Comparison of ENCODE assay signal across 14 mouse cellular contexts in genomic region chr11:96309288-96309687, GRCm38 (mm10). TPM values are rescaled to one million over a fixed set of nuclear protein-coding genes. Genes with fewer than 3 reads are reported as not detected.
DNase-seq lines count a peak whose midpoint lies in the region; ATAC-seq and TF ChIP-seq lines count a peak whose summit lies in the region.
"Had no signal": no experiment of that assay in that cellular context is flagged by ENCODE, and none has a peak within 500 bp of the region (broad histone marks: within the 10 kb centered on the region; RNA-seq: fewer than 3 reads in every experiment).

No protein-coding gene starts in this region.

- peak; percentile 45; the same call in 1 of the 2 replicates for ATAC-seq in intestine, embryonic 16.5 days
- no peak for ATAC-seq in neural tube, embryonic 12.5 days (ENCODE audit: low FRiP score, low read depth)
- ATAC-seq in midbrain, postnatal 0 days (ENCODE audit: low FRiP score): no peak

- peaks cover 30% of the 10 kb centered on the region for H3K4me1 ChIP-seq in intestine, embryonic 16.5 days (ENCODE audit: control insufficient read depth, insufficient read depth, low read length)
- peaks cover 99% of the 10 kb centered on the region for H3K4me1 ChIP-seq in limb, embryonic 10.5 days
- H3K4me1 ChIP-seq in neural tube, embryonic 12.5 days: peaks cover 76% of the 10 kb centered on the region
- H3K4me1 ChIP-seq in midbrain, postnatal 0 days (ENCODE audit: insufficient read depth, low read length): no peaks in the 10 kb centered on the region

- no peaks in the 10 kb centered on the region for H3K36me3 ChIP-seq in intestine, embryonic 16.5 days (ENCODE audit: control insufficient read depth, insufficient read depth, low read length)
- H3K36me3 ChIP-seq in limb, embryonic 10.5 days: no peaks in the 10 kb centered on the region
- peaks cover 8% of the 10 kb centered on the region for H3K36me3 ChIP-seq in neural tube, embryonic 12.5 days
- H3K36me3 ChIP-seq in midbrain, postnatal 0 days (ENCODE audit: insufficient read depth, low read length): no peaks in the 10 kb centered on the region
- H3K36me3 ChIP-seq: limb, embryonic 12.5 days; midbrain, embryonic 12.5 days had no signal

- no peaks in the 10 kb centered on the region for H3K9me3 ChIP-seq in intestine, embryonic 16.5 days (ENCODE audit: control insufficient read depth, low read length)
- H3K9me3 ChIP-seq in limb, embryonic 10.5 days (replicated peaks): no peaks in the 10 kb centered on the region
- no peaks in the 10 kb centered on the region for H3K9me3 ChIP-seq in neural tube, embryonic 12.5 days
- H3K9me3 ChIP-seq in midbrain, postnatal 0 days (ENCODE audit: low read length): no peaks in the 10 kb centered on the region
- H3K9me3 ChIP-seq: limb, embryonic 12.5 days; midbrain, embryonic 12.5 days had no signal

- H3K4me2 ChIP-seq in intestine, embryonic 16.5 days (ENCODE audit: low read depth, low read length): peak overlapping the region; percentile 79
- H3K4me2 ChIP-seq in neural tube, embryonic 12.5 days (replicated peaks): peak overlapping the region; percentile 100
- H3K4me2 ChIP-seq in midbrain, postnatal 0 days (ENCODE audit: low read depth, low read length, poor library complexity, severe bottlenecking): no peak overlapping the region
- H3K4me2 ChIP-seq: limb, embryonic 12.5 days; midbrain, embryonic 12.5 days had no signal

- no peak for TF ChIP-seq CTCF in midbrain, postnatal 0 days (IDR thresholded peaks at IDR 0.05)

- intact Hi-C loops in gastrocnemius, postnatal 14 days (cut with DNase I; ENCODE audit: low total_unique reads): loop anchor here (10.0 kb wide), 1 partner anchor 96 kb away; no protein-coding TSS in a partner anchor

- peak; percentile 51 for DNase-seq in adrenal gland, postnatal 14 days
- no peak for DNase-seq in adrenal gland, postnatal 10 days
- DNase-seq in limb, embryonic 10.5 days (ENCODE audit: low spot score): peak; percentile 45
- DNase-seq in cerebellum, postnatal 36 days: no peak
- no peak for DNase-seq in gastrocnemius, postnatal 14 days
- no peak for DNase-seq in midbrain, postnatal 0 days (ENCODE audit: low spot score)
- DNase-seq: adrenal gland, postnatal 25 days; cerebellum, postnatal 14 days; heart, postnatal 10 days had no signal

- peak overlapping the region; percentile 81 for H3K9ac ChIP-seq in intestine, embryonic 16.5 days (ENCODE audit: low read depth, low read length)
- peak overlapping the region; percentile 100 for H3K9ac ChIP-seq in neural tube, embryonic 12.5 days
- no peak overlapping the region for H3K9ac ChIP-seq in midbrain, postnatal 0 days (replicated peaks; ENCODE audit: low read length, poor library complexity, severe bottlenecking)
- H3K9ac ChIP-seq: limb, embryonic 12.5 days; midbrain, embryonic 12.5 days had no signal

- H3K27me3 ChIP-seq in intestine, embryonic 16.5 days (replicated peaks; ENCODE audit: control insufficient read depth, insufficient read depth, low read length): peaks cover 5% of the 10 kb centered on the region; the same call in 1 of the 2 replicates
- H3K27me3 ChIP-seq in limb, embryonic 10.5 days (ENCODE audit: low read depth, poor library complexity, severe bottlenecking): peaks cover 100% of the 10 kb centered on the region
- H3K27me3 ChIP-seq in neural tube, embryonic 12.5 days (replicated peaks): no peaks in the 10 kb centered on the region
- peaks cover 100% of the 10 kb centered on the region for H3K27me3 ChIP-seq in midbrain, postnatal 0 days (ENCODE audit: insufficient read depth, low read length)

- 25% methylated on average over 4 of the region's 4 CpGs for WGBS in intestine, embryonic 16.5 days
- WGBS in limb, embryonic 10.5 days: 10% methylated on average over 4 of the region's 4 CpGs
- 3% methylated on average over 4 of the region's 4 CpGs for WGBS in neural tube, embryonic 12.5 days
- WGBS in midbrain, postnatal 0 days: 3% methylated on average over 4 of the region's 4 CpGs

- peak overlapping the region; percentile 50 for H3K4me3 ChIP-seq in intestine, embryonic 16.5 days (ENCODE audit: low read length)
- peak overlapping the region; percentile 55 for H3K4me3 ChIP-seq in limb, embryonic 10.5 days
- peak overlapping the region; percentile 99 for H3K4me3 ChIP-seq in neural tube, embryonic 12.5 days
- H3K4me3 ChIP-seq in midbrain, postnatal 0 days (ENCODE audit: low read depth, low read length): no peak overlapping the region
- H3K4me3 ChIP-seq: erythroblast, embryonic 14.5 days; limb, embryonic 12.5 days; midbrain, embryonic 12.5 days had no signal

- peak overlapping the region; percentile 81 for H3K27ac ChIP-seq in intestine, embryonic 16.5 days (ENCODE audit: low read length)
- H3K27ac ChIP-seq in limb, embryonic 10.5 days: peak overlapping the region; percentile 88
- H3K27ac ChIP-seq in neural tube, embryonic 12.5 days: peak overlapping the region; percentile 100
- H3K27ac ChIP-seq in midbrain, postnatal 0 days (ENCODE audit: low read depth, low read length): no peak overlapping the region
- H3K27ac ChIP-seq: limb, embryonic 12.5 days; midbrain, embryonic 12.5 days had no signal

RNA-seq across cellular contexts. Expression of gene Hoxb5, which starts 6.2 kb away (rescaled TPM):
- total RNA-seq in adrenal gland, postnatal 14 days (2021): 17.1 and 18.7 TPM in 2 replicates
- total RNA-seq in adrenal gland, postnatal 10 days (2021): 10 to 100 TPM; 12.1 to 17.1 TPM
- polyA plus RNA-seq in intestine, embryonic 16.5 days (2015; fragmentation: Nextera tagmentation; extraction: Ambion mirVana): 26.4 and 28.7 TPM in 2 replicates
- polyA plus RNA-seq in limb, embryonic 10.5 days (2016; fragmentation: Nextera tagmentation; extraction: Ambion mirVana): 5.5 and 5.9 TPM in 2 replicates
- polyA plus RNA-seq in neural tube, embryonic 12.5 days (2016; fragmentation: Nextera tagmentation; extraction: Ambion mirVana): 79.2 and 94.7 TPM in 2 replicates
- under 1 TPM; 0.90 to 0.91 TPM for total RNA-seq in gastrocnemius, postnatal 14 days (2021)
- 1.5 TPM in 1 of 2 replicates, not detected in the other for total RNA-seq in midbrain, postnatal 0 days (2014; rRNA removed)
- not detected in 2 replicates for polyA plus RNA-seq in midbrain, postnatal 0 days (2015; fragmentation: Nextera tagmentation; extraction: Ambion mirVana)
- polyA plus RNA-seq: erythroblast, embryonic 14.5 days; midbrain, embryonic 12.5 days had no signal

RNA-seq across cellular contexts. Expression of gene Hoxb4, which starts 8.8 kb away (rescaled TPM):
- 14.0 and 15.7 TPM in 2 replicates for total RNA-seq in adrenal gland, postnatal 14 days (2021)
- total RNA-seq in adrenal gland, postnatal 10 days (2021): 10 to 100 TPM in 1 of 2 experiments, 1 to 10 TPM in 1; 8.4 to 15.9 TPM
- 1.8 and 2.0 TPM in 2 replicates for polyA plus RNA-seq in intestine, embryonic 16.5 days (2015; fragmentation: Nextera tagmentation; extraction: Ambion mirVana)
- 0.89 and 1.2 TPM in 2 replicates for polyA plus RNA-seq in limb, embryonic 10.5 days (2016; fragmentation: Nextera tagmentation; extraction: Ambion mirVana)
- polyA plus RNA-seq in neural tube, embryonic 12.5 days (2016; fragmentation: Nextera tagmentation; extraction: Ambion mirVana): 10.2 and 15.1 TPM in 2 replicates
- total RNA-seq in gastrocnemius, postnatal 14 days (2021): under 1 TPM; 0.51 to 0.53 TPM
- 0.09 and 0.66 TPM in 2 replicates for total RNA-seq in midbrain, postnatal 0 days (2014; rRNA removed)
- not detected in 2 replicates for polyA plus RNA-seq in midbrain, postnatal 0 days (2015; fragmentation: Nextera tagmentation; extraction: Ambion mirVana)
- polyA plus RNA-seq: erythroblast, embryonic 14.5 days; midbrain, embryonic 12.5 days had no signal

RNA-seq across cellular contexts. Expression of gene Hoxb3, which starts 13.8 kb away (rescaled TPM):
- 17.1 and 26.0 TPM in 2 replicates for total RNA-seq in adrenal gland, postnatal 14 days (2021)
- total RNA-seq in adrenal gland, postnatal 10 days (2021): 10 to 100 TPM; 13.7 to 24.8 TPM
- polyA plus RNA-seq in intestine, embryonic 16.5 days (2015; fragmentation: Nextera tagmentation; extraction: Ambion mirVana): 1.4 and 1.5 TPM in 2 replicates
- 0.76 and 1.0 TPM in 2 replicates for polyA plus RNA-seq in limb, embryonic 10.5 days (2016; fragmentation: Nextera tagmentation; extraction: Ambion mirVana)
- 21.2 and 26.5 TPM in 2 replicates for polyA plus RNA-seq in neural tube, embryonic 12.5 days (2016; fragmentation: Nextera tagmentation; extraction: Ambion mirVana)
- total RNA-seq in gastrocnemius, postnatal 14 days (2021): under 1 TPM; 0.66 to 0.80 TPM
- 0.94 and 9.2 TPM in 2 replicates for total RNA-seq in midbrain, postnatal 0 days (2014; rRNA removed)
- polyA plus RNA-seq in midbrain, postnatal 0 days (2015; fragmentation: Nextera tagmentation; extraction: Ambion mirVana): not detected in 2 replicates
- polyA plus RNA-seq: erythroblast, embryonic 14.5 days; midbrain, embryonic 12.5 days had no signal

RNA-seq across cellular contexts. Expression of gene Hoxb6, which starts 17.0 kb away (rescaled TPM):
- 35.7 and 39.8 TPM in 2 replicates for total RNA-seq in adrenal gland, postnatal 14 days (2021)
- 10 to 100 TPM; 23.6 to 29.8 TPM for total RNA-seq in adrenal gland, postnatal 10 days (2021)
- 11.1 and 11.3 TPM in 2 replicates for polyA plus RNA-seq in intestine, embryonic 16.5 days (2015; fragmentation: Nextera tagmentation; extraction: Ambion mirVana)
- polyA plus RNA-seq in limb, embryonic 10.5 days (2016; fragmentation: Nextera tagmentation; extraction: Ambion mirVana): 6.1 and 7.9 TPM in 2 replicates
- 145 and 151 TPM in 2 replicates for polyA plus RNA-seq in neural tube, embryonic 12.5 days (2016; fragmentation: Nextera tagmentation; extraction: Ambion mirVana)
- under 1 TPM; 0.43 to 0.75 TPM for total RNA-seq in gastrocnemius, postnatal 14 days (2021)
- total RNA-seq in midbrain, postnatal 0 days (2014; rRNA removed): 0.22 TPM in 1 of 2 replicates, not detected in the other
- polyA plus RNA-seq in midbrain, postnatal 0 days (2015; fragmentation: Nextera tagmentation; extraction: Ambion mirVana): not detected in 2 replicates
- total RNA-seq: heart, postnatal 10 days had no signal
- polyA plus RNA-seq: erythroblast, embryonic 14.5 days; midbrain, embryonic 12.5 days had no signal

RNA-seq across cellular contexts. Expression of gene Hoxb7, which starts 22.9 kb away (rescaled TPM):
- 34.3 and 37.8 TPM in 2 replicates for total RNA-seq in adrenal gland, postnatal 14 days (2021)
- 10 to 100 TPM; 27.3 to 27.7 TPM for total RNA-seq in adrenal gland, postnatal 10 days (2021)
- 10.0 and 11.3 TPM in 2 replicates for polyA plus RNA-seq in intestine, embryonic 16.5 days (2015; fragmentation: Nextera tagmentation; extraction: Ambion mirVana)
- 7.1 and 10.2 TPM in 2 replicates for polyA plus RNA-seq in limb, embryonic 10.5 days (2016; fragmentation: Nextera tagmentation; extraction: Ambion mirVana)
- polyA plus RNA-seq in neural tube, embryonic 12.5 days (2016; fragmentation: Nextera tagmentation; extraction: Ambion mirVana): 97.1 and 101 TPM in 2 replicates
- 1 to 10 TPM; 1.5 to 1.6 TPM for total RNA-seq in gastrocnemius, postnatal 14 days (2021)
- total RNA-seq in midbrain, postnatal 0 days (2014; rRNA removed): 0.19 TPM in 1 of 2 replicates, not detected in the other
- polyA plus RNA-seq in midbrain, postnatal 0 days (2015; fragmentation: Nextera tagmentation; extraction: Ambion mirVana): not detected in 2 replicates
- total RNA-seq: heart, postnatal 10 days had no signal
- polyA plus RNA-seq: erythroblast, embryonic 14.5 days; midbrain, embryonic 12.5 days had no signal

Comparison
In these comparisons a context has a peak if more than half of its experiments do, and no peak if none do; other contexts are left out.
1. DNase-seq: peak in adrenal gland, postnatal 14 days (single experiment) and limb, embryonic 10.5 days (single experiment); none in adrenal gland, postnatal 10 days (single experiment), cerebellum, postnatal 36 days (0 of 2), gastrocnemius, postnatal 14 days (single experiment) and midbrain, postnatal 0 days (single experiment).